Mouse (Mus musculus): Measurements from ENCODE around the gene Gm21970.

Gene Gm21970

DNA sequence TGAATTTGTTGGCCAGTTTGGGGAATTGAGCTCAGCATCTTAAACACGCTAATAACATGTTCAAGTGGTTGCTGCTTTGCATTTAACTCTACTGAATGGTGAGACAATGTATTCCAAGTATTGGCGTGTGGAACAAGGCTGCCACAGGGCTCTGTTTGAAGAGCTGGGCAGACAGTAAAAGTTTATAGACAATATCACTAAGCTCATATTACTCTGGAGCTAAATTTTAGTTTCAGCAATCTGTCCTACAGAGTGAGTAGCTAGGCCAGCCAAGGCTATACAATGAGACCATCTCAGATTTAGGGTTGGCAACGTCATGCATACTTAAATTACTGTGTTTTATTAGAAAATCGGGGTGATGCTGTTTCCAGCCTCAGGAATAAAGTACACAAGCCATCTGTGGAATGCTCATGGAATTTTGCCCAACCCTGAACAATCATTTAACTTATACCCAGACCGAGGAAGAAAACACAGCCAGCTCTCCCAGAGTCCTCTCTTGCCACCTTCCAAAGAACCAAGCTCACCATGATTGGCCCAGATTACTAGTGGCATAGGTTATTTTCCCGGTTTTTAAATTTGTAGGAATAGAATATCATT, 10.1 kb downstream of the Gm21970 start:
- no peak for ATAC-seq (ENCODE audit: low TSS enrichment)

DNA sequence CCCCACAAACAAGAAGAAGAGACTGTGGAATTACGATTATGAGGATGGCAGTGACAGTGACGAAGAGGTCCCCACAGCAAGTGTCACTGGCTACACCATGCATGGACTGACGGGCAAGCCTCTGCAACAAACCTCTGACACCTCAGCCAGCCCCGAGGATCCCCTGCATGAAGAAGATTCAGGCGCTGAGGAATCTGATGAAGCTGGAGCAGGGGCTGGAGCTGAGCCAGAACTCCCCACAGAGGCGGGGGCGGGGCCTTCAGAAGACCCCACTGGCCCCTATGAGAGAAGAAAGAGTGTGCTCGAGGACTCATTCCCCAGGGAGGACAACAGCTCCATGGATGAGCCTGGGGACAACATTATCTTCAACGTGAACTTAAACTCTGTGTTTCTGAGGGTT, 12.3 kb downstream of the Gm21970 start:
- ATAC-seq (ENCODE audit: low TSS enrichment) = no peak

DNA sequence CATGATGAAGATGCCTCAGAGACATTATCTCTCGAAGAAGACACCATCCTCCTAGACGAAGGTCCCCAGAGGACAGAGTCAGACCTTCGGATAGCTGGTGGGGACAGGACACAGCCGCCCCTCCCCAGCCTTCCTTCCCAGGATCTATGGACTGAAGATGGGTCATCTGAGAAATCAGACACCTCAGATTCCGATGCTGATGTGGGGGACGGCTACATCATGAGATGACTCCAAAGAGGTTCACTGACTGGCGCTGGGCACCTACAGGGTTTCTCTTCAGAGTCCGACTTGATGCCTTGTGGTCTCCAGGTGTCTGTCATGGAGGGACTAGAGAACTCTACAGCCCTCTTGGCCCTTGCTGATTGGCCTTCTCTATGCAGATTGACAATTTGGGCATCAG, 12.7 kb downstream of the Gm21970 start:
- ATAC-seq (ENCODE audit: low TSS enrichment) = no peak

DNA sequence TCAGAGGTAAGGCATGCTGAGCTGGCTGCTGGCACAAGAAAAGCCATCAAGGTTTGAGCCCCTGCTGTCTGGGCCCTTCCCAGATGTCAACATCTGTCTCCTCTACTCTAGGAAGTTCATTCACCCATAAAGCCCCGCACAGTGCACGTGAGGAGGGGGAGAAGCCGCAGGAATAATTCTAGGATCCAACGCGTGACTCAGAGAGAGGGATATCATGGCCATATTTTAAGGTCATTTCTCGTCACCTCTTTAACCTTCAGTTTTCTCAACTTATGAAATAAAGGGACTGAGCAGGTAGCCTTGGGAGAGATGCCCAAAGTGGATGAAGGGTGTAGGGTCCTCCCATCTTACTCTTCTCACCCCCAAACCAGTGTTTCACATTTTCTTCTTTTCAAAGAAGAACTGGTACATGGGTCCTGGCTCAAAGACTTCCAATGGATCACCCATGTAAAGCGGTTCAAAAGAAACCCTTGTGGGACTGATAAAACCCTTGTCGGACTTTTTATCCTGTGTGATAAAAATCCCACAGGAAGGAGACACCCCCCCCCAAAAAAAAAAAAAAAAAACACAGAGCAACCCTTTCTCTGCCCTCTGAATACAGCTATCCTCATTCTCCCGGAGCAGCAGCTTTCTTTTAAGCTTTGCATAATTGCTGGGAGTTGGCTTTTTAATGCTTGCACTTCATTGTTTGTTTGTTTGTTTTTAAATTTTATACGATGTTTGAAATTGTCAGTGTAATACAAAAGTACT, 13.5 kb downstream of the Gm21970 start:
- no peak for ATAC-seq (ENCODE audit: low TSS enrichment)

DNA sequence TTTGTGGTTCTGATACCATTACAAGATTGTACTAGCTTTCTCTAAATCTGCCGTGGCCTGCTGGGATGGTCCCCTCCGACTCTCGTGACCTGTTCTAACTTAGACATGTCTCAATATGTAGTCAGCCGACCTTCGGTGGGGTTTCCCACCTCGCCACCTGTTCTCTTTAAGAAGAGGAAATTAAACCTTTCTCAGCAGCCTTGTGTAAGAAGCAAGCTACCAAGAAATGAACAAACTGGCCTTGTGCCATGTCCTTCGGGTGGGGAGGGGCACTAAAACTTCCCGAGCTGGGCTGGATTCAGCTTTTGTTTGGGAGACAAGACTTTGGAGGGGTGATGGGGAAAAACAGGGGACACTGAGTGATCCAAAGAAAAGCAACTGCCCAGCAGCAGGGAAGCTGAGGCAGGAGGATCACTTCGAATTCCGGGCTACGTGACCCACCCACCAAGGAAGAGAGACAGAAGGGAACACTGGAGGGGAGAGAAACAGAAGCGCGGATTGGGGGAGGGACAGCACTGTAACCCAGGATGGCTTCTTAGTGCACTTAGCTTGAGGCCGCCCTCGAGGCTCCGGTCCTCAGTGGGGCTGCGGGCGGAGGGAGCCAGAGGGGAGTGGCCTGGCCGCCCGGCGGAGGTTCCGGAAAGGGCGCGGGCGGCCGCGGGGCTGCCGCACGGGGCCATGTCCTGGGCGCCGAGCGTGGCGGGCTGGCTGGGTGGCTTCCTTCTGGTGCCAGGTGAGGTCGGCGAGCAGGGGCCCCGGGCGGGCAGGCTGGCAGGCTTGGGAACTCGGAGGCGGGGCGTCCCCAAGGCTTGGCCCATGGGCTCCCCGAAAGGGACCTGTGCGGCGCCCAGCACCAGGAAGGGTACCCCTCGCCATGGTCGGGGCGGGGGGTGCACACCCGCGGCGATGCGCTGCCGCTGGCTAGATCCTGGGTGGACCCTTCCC, 14.4 kb downstream of the Gm21970 start, which contains the start of gene Il10rb:
Il10rb (plus strand) TSS at position 525 of the 945 bp plus-strand sequence.
- ATAC-seq (ENCODE audit: low TSS enrichment) = peak; percentile 64

DNA sequence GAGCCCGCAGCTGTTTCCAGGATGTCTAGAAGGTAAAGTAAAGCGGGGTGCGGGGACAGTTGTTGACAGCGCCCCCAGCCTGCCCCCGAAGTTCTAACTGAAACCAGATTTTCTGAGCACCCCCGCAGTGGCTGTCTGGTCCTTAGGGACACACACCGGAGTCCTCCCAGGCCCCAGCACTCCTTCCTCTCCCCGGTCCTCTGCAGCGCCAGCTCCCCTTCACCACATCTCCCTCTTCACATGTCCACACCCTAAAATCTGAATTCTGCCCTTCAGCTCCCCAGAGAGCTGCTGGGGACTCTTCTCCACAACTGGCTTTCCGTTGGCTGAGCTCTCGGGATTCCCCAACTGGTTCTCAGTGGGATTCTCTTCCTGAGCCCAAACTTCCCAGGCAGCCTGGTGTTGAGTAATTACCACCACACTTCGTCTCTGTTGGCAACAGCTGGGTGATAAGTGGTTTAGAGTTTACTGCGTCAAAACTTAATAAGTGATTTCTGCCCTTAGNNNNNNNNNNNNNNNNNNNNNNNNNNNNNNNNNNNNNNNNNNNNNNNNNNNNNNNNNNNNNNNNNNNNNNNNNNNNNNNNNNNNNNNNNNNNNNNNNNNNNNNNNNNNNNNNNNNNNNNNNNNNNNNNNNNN, 15.2 kb downstream of the Gm21970 start:
- ATAC-seq (ENCODE audit: low TSS enrichment) = peak; percentile 62

DNA sequence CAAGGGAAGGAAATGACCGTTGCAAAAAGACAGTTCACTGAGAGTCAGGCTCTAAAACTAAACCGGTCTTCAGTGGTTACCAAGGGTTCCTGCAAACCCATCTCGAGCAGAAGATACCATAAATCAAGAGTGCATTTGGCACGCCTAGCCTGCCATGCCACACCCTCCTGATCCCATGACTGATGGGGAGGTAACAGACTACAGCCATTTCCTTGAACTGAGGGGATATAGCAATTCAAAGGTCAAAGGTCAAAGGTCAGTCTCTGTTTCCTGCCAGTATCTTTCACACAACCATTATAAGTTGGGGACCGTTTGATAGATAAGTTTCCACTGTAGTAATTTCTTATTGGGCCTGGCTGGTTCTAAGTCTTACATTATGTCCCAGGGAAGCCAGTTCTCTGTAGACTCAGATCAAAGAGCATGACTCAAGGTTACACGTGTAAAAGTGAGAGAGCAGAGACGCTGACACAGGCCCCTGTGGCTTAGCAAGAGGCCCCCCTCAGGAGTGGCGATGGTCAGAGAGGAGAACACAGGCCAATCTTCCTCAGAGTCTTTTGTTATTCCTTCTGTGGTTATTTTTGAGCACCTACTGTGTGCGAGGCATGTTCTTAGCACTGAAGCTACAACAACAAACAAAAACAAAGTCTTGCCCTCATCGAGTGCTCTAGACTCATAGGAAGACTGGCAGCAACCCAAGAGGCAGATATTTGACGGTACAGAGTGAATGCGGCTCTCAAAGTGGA, 21.8 kb downstream of the Gm21970 start:
- no peak for ATAC-seq (ENCODE audit: low TSS enrichment)

DNA sequence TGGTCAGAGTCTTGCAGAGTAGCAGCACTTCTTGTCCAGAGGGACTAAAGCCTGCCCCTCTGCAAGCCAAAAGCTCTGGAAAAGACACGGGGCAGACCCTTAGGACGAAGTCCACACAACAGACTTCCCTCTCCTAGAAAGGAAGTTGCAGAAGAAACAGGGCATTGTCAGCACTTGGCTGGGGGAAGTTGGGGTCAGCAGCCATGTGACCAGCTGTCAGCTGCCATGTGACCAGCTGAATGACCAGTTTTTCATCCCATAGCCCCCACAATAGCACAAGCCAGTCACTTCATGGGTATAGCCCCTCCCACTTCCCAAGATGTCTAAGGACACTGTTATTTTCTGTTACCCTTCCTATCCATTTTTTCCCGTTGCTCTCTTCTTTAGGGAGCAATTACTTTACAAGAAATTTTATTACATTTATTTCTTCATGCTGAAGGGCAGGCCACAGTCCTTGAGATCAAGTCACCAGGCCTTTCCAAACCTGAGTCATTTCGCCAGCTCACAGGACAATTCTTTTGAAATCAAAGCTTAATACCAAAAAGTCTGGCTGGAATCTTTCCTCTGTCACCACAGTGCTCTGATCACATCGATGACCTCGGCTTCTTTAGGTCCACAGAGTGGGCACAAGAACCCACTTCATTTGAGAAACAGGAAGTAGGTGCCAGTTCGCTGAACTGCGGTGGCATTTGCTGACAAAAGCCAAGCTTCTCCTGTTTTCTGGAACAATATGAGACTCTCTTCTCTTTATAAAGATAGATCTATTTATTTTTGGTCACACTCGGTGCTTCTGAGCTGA, 24.1 kb downstream of the Gm21970 start:
- ATAC-seq (ENCODE audit: low TSS enrichment) = no peak

DNA sequence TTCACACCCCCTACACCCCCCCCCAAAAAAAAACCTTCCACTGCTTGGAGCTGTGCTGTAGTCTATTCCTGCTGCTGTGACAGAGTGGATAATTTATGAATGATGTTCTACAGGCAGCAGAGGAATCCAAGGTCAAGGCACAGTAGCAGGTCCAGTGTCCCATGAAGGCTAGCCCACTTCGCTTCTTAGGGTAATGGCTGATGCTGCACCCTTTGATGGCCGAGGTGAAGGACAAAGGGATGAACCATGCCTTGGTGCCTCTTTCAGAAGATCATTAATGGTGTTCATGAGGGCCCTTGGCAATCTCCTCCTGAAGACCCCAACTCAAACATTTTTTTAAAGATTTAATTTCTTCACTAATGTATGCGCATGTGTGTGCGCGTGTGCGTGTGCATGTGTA, 24.8 kb downstream of the Gm21970 start:
- no peak for ATAC-seq (ENCODE audit: low TSS enrichment)

DNA sequence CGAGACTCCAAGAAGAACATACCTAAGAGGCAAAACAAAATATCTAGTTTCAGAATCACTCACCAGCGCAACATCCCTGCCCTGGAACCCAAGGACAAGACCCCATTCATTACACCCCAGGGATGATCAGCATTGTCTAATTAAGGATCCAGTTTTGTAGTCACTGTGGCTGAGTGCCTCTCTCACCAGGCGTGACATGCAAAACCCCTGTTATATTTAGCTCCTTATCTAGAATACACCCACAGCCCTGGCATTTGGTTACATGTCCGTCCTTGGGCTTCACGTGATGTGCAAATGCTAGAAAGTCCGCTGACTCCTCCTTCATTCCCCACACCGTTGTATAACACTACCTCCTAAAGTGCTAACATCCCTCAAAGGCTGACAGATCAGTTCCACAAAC, 25.4 kb downstream of the Gm21970 start:
- ATAC-seq (ENCODE audit: low TSS enrichment) = no peak

DNA sequence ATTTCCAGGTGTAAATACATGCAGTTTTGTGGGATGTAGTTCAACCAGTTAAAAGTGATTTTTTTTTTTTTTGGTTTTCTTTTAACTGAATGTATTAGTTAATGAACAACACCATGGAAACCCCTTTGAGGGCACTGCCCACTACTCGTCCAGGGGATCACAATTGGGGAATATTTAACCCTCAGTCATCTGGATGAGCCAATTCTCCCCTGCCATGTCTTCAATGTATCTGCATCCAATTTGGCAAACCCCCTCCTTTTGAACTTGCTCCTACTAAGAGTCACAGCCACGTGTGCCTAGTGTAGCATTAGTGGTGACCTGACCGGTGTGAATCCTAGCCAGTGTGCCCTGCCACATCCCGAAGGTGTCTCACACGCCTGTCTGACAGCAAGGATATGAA, 27.0 kb downstream of the Gm21970 start:
- no peak for ATAC-seq (ENCODE audit: low TSS enrichment)

DNA sequence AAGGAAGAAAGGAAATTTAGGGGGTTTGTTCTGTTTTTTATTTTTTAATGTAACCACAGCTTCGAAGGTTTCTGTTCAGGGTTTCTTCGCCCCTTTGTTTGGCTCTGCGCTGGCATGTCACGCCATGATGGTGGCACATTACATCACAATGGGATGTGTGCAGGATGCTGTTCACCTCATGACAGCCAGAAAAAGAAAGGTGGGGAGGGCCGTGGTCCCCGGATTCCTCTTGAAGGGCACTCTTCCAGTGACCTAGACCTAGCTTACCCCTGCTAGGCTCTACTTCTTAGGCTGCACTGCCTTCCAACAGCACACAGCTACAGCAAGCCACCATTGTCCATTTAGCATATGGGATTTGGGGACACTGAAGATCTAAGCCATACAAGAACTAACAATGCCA, 34.3 kb downstream of the Gm21970 start:
- ATAC-seq (ENCODE audit: low TSS enrichment) = no peak

DNA sequence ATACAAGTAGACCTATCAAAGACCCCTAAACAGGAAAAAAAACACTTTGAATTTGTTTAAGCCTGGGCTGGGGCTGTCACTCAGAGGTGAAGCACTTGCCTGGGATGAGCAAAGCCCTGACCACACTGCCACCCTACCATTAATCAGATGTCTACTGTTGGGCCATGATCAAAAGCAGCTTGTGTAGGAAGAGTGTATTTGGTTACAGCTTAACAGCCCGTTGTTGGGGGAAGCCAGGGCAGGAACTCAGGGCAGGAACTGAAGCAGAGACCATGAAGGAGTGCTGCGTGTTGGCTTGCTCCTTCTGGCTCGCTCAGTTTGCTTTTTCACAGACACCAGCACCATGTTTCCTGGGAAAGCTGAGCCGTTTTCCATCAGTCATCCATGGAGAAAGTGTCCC, 35.1 kb downstream of the Gm21970 start:
- no peak for ATAC-seq (ENCODE audit: low TSS enrichment)

DNA sequence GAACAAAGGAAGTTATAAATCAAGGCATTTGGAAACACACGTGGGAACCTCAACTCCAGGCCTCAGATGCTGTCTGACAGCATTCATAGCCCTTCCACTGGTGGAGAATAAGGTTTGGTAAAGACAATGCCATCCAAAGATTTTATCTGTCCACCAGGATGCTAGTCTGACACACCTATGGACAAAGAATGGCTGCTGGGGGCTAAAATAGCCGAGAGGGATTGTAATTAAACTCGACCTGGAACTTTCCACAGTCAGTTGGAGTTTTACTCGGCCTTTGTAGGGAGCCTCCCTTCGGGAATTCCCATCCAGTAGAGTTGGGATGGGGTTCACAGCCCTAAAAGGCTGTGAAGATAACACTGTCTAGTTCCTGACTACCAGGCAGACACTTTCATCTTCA, 35.9 kb downstream of the Gm21970 start:
- ATAC-seq (ENCODE audit: low TSS enrichment) = no peak

DNA sequence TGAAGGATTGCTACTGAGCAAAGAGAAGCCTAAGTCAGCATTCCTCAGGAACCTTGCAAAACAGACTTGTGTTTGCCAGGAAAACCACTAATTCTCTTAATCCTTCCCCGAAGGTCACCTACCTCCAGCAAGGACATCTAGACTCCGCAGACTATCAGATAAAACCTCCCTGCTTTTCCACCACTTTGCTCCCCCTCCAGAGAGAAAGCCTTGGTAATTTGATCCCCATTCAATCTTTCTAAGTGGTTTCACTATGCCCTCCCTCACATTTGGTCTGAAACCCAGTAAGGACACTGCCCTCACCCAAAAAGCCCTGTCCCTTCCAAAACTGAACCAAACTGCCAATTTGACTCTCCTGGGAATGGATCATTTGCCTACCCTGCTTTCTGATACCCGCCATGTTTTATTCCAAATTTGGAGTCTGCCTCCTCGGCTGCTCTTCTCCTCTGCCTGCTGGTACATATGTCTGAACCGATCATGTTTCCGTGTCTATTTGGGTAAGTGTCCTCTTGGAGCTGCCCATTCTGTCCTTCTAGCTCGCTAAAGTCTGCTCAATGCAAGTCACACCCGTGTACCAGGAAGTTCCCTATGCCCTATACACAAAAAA, 36.8 kb downstream of the Gm21970 start:
- no peak for ATAC-seq (ENCODE audit: low TSS enrichment)

DNA sequence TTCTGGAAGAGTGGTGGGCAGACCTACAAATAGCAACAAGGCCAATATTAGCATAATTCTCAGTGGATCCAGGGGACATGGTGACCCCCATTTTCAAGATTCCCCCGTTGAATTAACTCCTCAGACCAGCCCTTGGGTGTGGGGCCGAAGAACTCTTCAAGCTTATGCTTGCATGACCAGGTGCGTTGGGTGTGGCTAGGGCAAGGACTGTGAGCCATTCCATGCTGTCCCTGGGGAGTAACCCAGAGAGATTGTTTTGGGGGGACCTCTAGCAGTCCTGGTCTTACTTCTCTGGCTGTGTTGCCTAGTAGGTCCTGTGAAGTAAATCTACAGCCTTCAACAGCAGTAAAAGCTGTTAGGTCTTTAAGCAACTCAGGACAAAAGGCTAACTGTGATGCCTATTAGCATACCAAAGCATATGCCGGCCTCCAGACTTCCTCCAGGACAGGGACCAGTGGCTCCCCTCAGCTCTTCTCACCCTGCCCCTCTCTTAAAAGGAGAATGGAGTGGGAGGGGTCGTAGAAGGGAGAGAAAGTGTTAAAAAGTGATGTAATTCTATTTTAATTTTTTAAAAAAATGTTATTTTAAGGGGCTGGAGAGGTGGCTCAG, 41.3 kb downstream of the Gm21970 start:
- ATAC-seq (ENCODE audit: low TSS enrichment) = no peak

DNA sequence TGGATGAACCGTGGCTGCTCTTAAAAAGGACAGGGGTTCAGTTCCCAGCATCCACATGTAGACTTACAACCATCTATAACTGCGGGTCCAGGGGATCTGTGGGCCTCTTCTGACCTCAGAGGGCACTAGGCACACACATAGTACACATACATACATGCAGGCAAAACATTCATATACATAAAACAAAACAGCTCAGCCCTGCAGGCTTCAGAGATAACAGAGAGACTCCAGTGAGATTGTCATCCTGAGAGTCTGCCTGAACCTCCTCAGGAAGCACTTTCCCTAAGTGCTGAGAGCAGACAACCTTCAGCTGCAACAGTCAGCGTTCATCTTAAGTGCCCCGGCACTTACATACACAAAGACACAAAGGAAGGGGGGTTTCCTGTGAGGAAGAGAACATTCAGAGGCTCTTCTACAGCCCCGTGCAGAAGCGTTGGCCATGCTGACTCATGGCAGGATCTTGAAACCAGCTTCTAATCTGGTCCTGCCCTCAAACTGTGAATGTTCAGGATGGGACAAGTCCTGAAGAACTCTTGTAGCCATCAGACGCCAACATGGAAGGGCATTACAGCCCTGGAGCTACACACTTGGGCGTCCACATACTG, 41.9 kb downstream of the Gm21970 start:
- no peak for ATAC-seq (ENCODE audit: low TSS enrichment)

DNA sequence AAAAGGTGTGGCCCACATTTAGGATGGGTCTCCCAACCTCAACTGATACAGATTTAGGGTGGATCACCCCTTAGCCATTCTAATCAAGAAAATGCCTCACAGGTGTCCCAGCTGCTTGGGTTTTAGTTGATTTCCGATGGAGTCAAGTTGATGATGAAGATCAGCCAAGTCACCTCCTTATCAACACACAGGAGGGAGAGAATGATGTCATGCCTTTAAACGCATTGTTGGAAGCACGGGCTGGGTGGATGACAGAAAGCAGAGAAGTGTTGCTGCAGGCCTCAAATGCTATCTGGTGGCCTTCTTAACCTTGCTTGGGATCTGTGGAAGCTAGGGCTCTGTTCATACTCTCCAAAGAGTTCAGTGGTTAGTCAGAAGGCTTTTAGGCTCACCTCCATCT, 42.6 kb downstream of the Gm21970 start:
- no peak for ATAC-seq (ENCODE audit: low TSS enrichment)

DNA sequence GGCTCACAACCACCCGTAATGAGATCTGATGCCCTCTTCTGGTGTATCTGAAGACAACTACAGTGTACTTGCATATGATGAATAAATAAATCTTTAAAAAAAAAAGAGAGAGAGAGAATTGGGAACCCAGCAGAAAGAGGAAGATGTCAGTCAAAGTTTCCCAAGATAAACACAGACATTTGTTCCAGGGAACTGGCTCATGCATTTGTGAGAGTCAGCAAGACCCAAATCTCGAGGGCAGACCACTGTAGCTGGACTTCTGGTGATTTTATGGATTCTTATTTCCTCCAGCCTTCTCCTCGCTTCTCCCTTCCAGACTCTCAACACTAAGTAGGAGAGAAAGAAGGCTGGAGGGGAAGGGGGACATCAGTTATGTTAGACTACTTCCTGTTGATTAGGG, 46.6 kb downstream of the Gm21970 start:
- no peak for ATAC-seq (ENCODE audit: low TSS enrichment)
